Mouse (Mus musculus) kidney, postnatal 36 days (tissue): ENCODE measurements around the gene Ubl7.

Experiments
- DNase-seq, 2 experiments: peaks; one replicate each; pipeline ENCODE4 v3.0.0; 2021 to 2022; ENCODE audit warnings: mixed read lengths in 2 of 2

The Ubl7 gene

GRCm38 (mm10) chr9:57922381-57922780 lies 11.6 kb downstream of the Ubl7 start:
- DNase-seq = no peak

GRCm38 (mm10) chr9:57923046-57923445 lies 12.3 kb downstream of the Ubl7 start:
- DNase-seq = no peak

GRCm38 (mm10) chr9:57931166-57931767 lies 20.5 kb downstream of the Ubl7 start:
- DNase-seq = no peak

- DNase-seq = no peak
These were observed 21.5 kb downstream of the Ubl7 start for GRCm38 (mm10) chr9:57932253-57932652.

GRCm38 (mm10) chr9:57932831-57933602 lies 22.2 kb downstream of the Ubl7 start:
- DNase-seq = no peak

GRCm38 (mm10) chr9:57935683-57936437 lies 25.1 kb downstream of the Ubl7 start:
- peak; percentile 88 to 95 for DNase-seq

- DNase-seq = no peak
These were observed 26.4 kb downstream of the Ubl7 start for GRCm38 (mm10) chr9:57937171-57937570.

GRCm38 (mm10) chr9:57937651-57938050 lies 26.9 kb downstream of the Ubl7 start:
- DNase-seq = no peak

- DNase-seq = no peak
These were observed 27.7 kb downstream of the Ubl7 start for GRCm38 (mm10) chr9:57938225-57939055.

- peak; percentile 66 to 86 for DNase-seq
These were observed 28.9 kb downstream of the Ubl7 start, which contains the start of gene Sema7a for GRCm38 (mm10) chr9:57939431-57940348. Gene Sema7a, plus strand, starts transcription at chr9:57940112.

GRCm38 (mm10) chr9:57940349-57940794 lies 29.6 kb downstream of the Ubl7 start:
- peak in 1 of 2 experiments; percentile 57 for DNase-seq

- no peak for DNase-seq
These were observed 30.3 kb downstream of the Ubl7 start for GRCm38 (mm10) chr9:57940861-57941638.

- no peak for DNase-seq
These were observed 31.3 kb downstream of the Ubl7 start for GRCm38 (mm10) chr9:57942039-57942438.

- DNase-seq = no peak
These were observed 32.3 kb downstream of the Ubl7 start for GRCm38 (mm10) chr9:57943067-57943466.

GRCm38 (mm10) chr9:57944572-57944971 lies 33.8 kb downstream of the Ubl7 start:
- peak; percentile 62 to 85 for DNase-seq

- no peak for DNase-seq
These were observed 35.2 kb downstream of the Ubl7 start for GRCm38 (mm10) chr9:57945771-57946616.

- DNase-seq = no peak
These were observed 36.7 kb downstream of the Ubl7 start for GRCm38 (mm10) chr9:57947381-57948030.

- no peak for DNase-seq
These were observed 37.7 kb downstream of the Ubl7 start for GRCm38 (mm10) chr9:57948333-57948931.
